Mouse (Mus musculus): ENCODE results near the gene Adam15. TPM values are rescaled to one million over a fixed set of nuclear protein-coding genes. Genes with fewer than 3 reads are reported as not detected.

Gene Adam15
- polyA plus RNA-seq, 1 experiment from 2014 or later = 33.9 TPM

GRCm38 (mm10) chr3:89318971-89319590 is 30.7 kb downstream of the Adam15 start:
- peaks cover 17% of the 10 kb centered on the region; the same call in 1 of the 2 replicates for H3K4me1 ChIP-seq (replicated peaks; ENCODE audit: control insufficient read depth, insufficient read depth, low read length)
- ATAC-seq = no peak
- 44% methylated on average over 21 of the region's 21 CpGs for WGBS
- H3K9ac ChIP-seq (ENCODE audit: low read depth, low read length) = no peak overlapping the region
- no peaks in the 10 kb centered on the region for H3K9me3 ChIP-seq (ENCODE audit: control insufficient read depth)
- no peak overlapping the region for H3K27ac ChIP-seq (ENCODE audit: low read depth, low read length)
- peak overlapping the region; percentile 100 for H3K4me2 ChIP-seq (replicated peaks; ENCODE audit: low read depth)
- no peaks in the 10 kb centered on the region for H3K36me3 ChIP-seq (ENCODE audit: control insufficient read depth, insufficient read depth)
- no peak for TF ChIP-seq CTCF (IDR thresholded peaks at IDR 0.05; ENCODE audit: low read depth)
- H3K4me3 ChIP-seq (ENCODE audit: low read depth, low read length) = peak overlapping the region; percentile 59
- peaks cover 41% of the 10 kb centered on the region for H3K27me3 ChIP-seq (replicated peaks; ENCODE audit: control insufficient read depth, insufficient read depth, low read length)

- Histone ChIP-seq H3K4me1 (replicated peaks; ENCODE audit: control insufficient read depth, insufficient read depth, low read length) (peaks cover 17% of the 10 kb centered on the region; the same call in 1 of the 2 replicates), H3K36me3 (ENCODE audit: control insufficient read depth, insufficient read depth) (no peaks in the 10 kb centered on the region), H3K9me3 (ENCODE audit: control insufficient read depth) (no peaks in the 10 kb centered on the region), H3K27me3 (replicated peaks; ENCODE audit: control insufficient read depth, insufficient read depth, low read length) (peaks cover 41% of the 10 kb centered on the region), H3K4me3 (ENCODE audit: low read depth, low read length) (no peak overlapping the region), H3K4me2 (replicated peaks; ENCODE audit: low read depth) (no peak overlapping the region), H3K9ac (ENCODE audit: low read depth, low read length) (no peak overlapping the region), H3K27ac (ENCODE audit: low read depth, low read length) (no peak overlapping the region)
- 68% methylated on average over 8 of the region's 8 CpGs for WGBS
- TF ChIP-seq CTCF (IDR thresholded peaks at IDR 0.05; ENCODE audit: low read depth) = no peak
- no peak for ATAC-seq
Measured at GRCm38 (mm10) chr3:89318316-89318715, 31.5 kb downstream of the Adam15 start.

- Histone ChIP-seq H3K9ac (ENCODE audit: low read depth, low read length) (no peak overlapping the region), H3K36me3 (ENCODE audit: control insufficient read depth, insufficient read depth) (no peaks in the 10 kb centered on the region), H3K4me3 (ENCODE audit: low read depth, low read length) (no peak overlapping the region), H3K4me2 (replicated peaks; ENCODE audit: low read depth) (no peak overlapping the region), H3K4me1 (replicated peaks; ENCODE audit: control insufficient read depth, insufficient read depth, low read length) (peaks cover 17% of the 10 kb centered on the region; the same call in 1 of the 2 replicates), H3K27me3 (replicated peaks; ENCODE audit: control insufficient read depth, insufficient read depth, low read length) (peaks cover 41% of the 10 kb centered on the region), H3K9me3 (ENCODE audit: control insufficient read depth) (no peaks in the 10 kb centered on the region), H3K27ac (ENCODE audit: low read depth, low read length) (no peak overlapping the region)
- no peak for ATAC-seq
- 74% methylated on average over 6 of the region's 6 CpGs for WGBS
- TF ChIP-seq CTCF (IDR thresholded peaks at IDR 0.05; ENCODE audit: low read depth) = no peak
Measured at GRCm38 (mm10) chr3:89317246-89317645, 32.5 kb downstream of the Adam15 start.

- H3K9me3 ChIP-seq (ENCODE audit: control insufficient read depth) = no peaks in the 10 kb centered on the region
- ATAC-seq = peak; percentile 30; the same call in 1 of the 2 replicates
- peak; percentile 97 for TF ChIP-seq CTCF (IDR thresholded peaks at IDR 0.05; ENCODE audit: low read depth)
- no peak overlapping the region for H3K27ac ChIP-seq (ENCODE audit: low read depth, low read length)
- peaks cover 38% of the 10 kb centered on the region for H3K27me3 ChIP-seq (replicated peaks; ENCODE audit: control insufficient read depth, insufficient read depth, low read length)
- H3K4me3 ChIP-seq (ENCODE audit: low read depth, low read length) = peak overlapping the region; percentile 2; the same call in 1 of the 2 replicates
- H3K4me1 ChIP-seq (replicated peaks; ENCODE audit: control insufficient read depth, insufficient read depth, low read length) = peaks cover 17% of the 10 kb centered on the region; the same call in 1 of the 2 replicates
- no peaks in the 10 kb centered on the region for H3K36me3 ChIP-seq (ENCODE audit: control insufficient read depth, insufficient read depth)
- H3K9ac ChIP-seq (ENCODE audit: low read depth, low read length) = no peak overlapping the region
- peak overlapping the region; percentile 68 for H3K4me2 ChIP-seq (replicated peaks; ENCODE audit: low read depth)
- WGBS = 5% methylated on average over 4 of the region's 4 CpGs
Measured at GRCm38 (mm10) chr3:89316833-89317232, 33.0 kb downstream of the Adam15 start.

GRCm38 (mm10) chr3:89315930-89316831 is 33.6 kb downstream of the Adam15 start:
- Histone ChIP-seq H3K36me3 (ENCODE audit: control insufficient read depth, insufficient read depth) (no peaks in the 10 kb centered on the region), H3K4me3 (ENCODE audit: low read depth, low read length) (peak overlapping the region; percentile 13), H3K4me2 (replicated peaks; ENCODE audit: low read depth) (peak overlapping the region; percentile 68), H3K9ac (ENCODE audit: low read depth, low read length) (no peak overlapping the region), H3K4me1 (replicated peaks; ENCODE audit: control insufficient read depth, insufficient read depth, low read length) (peaks cover 17% of the 10 kb centered on the region; the same call in 1 of the 2 replicates), H3K9me3 (ENCODE audit: control insufficient read depth) (no peaks in the 10 kb centered on the region), H3K27ac (ENCODE audit: low read depth, low read length) (no peak overlapping the region), H3K27me3 (replicated peaks; ENCODE audit: control insufficient read depth, insufficient read depth, low read length) (peaks cover 33% of the 10 kb centered on the region)
- no peak for TF ChIP-seq CTCF (IDR thresholded peaks at IDR 0.05; ENCODE audit: low read depth)
- peak; percentile 12; the same call in 1 of the 2 replicates for ATAC-seq
- WGBS = 11% methylated on average over 40 of the region's 40 CpGs
